Mouse (Mus musculus): ENCODE measurements around the gene Kazn.

Gene Kazn

GRCm38 (mm10) chr4:142239240-142240126 lies at the start of gene Kazn:
Gene Kazn (minus strand): TSS chr4:142239401.
- DNase-seq (ENCODE audit: low read depth in 2 of 2, low spot score in 2 of 2): no peak

- DNase-seq (ENCODE audit: low read depth in 2 of 2, low spot score in 2 of 2): no peak
These were observed 46.3 kb upstream of the Kazn start for GRCm38 (mm10) chr4:142285471-142285870.

GRCm38 (mm10) chr4:142283867-142284266 lies 44.7 kb upstream of the Kazn start:
- DNase-seq (ENCODE audit: low read depth in 2 of 2, low spot score in 2 of 2): no peak

GRCm38 (mm10) chr4:142278197-142278575 lies 39.0 kb upstream of the Kazn start:
- no peak for DNase-seq (ENCODE audit: low read depth in 2 of 2, low spot score in 2 of 2)

- DNase-seq (ENCODE audit: low read depth in 2 of 2, low spot score in 2 of 2): no peak
These were observed 38.4 kb upstream of the Kazn start for GRCm38 (mm10) chr4:142277481-142278196.

GRCm38 (mm10) chr4:142275242-142275641 lies 36.0 kb upstream of the Kazn start:
- no peak for DNase-seq (ENCODE audit: low read depth in 2 of 2, low spot score in 2 of 2)

GRCm38 (mm10) chr4:142274441-142275234 lies 35.4 kb upstream of the Kazn start:
- DNase-seq (ENCODE audit: low read depth in 2 of 2, low spot score in 2 of 2): no peak

GRCm38 (mm10) chr4:142271506-142271905 lies 32.3 kb upstream of the Kazn start:
- DNase-seq (ENCODE audit: low read depth in 2 of 2, low spot score in 2 of 2): no peak

- no peak for DNase-seq (ENCODE audit: low read depth in 2 of 2, low spot score in 2 of 2)
These were observed 28.6 kb upstream of the Kazn start for GRCm38 (mm10) chr4:142267832-142268231.

GRCm38 (mm10) chr4:142267348-142267819 lies 28.2 kb upstream of the Kazn start:
- no peak for DNase-seq (ENCODE audit: low read depth in 2 of 2, low spot score in 2 of 2)

- no peak for DNase-seq (ENCODE audit: low read depth in 2 of 2, low spot score in 2 of 2)
These were observed 25.1 kb upstream of the Kazn start for GRCm38 (mm10) chr4:142264335-142264734.

- no peak for DNase-seq (ENCODE audit: low read depth in 2 of 2, low spot score in 2 of 2)
These were observed 22.5 kb upstream of the Kazn start for GRCm38 (mm10) chr4:142261725-142262124.

- no peak for DNase-seq (ENCODE audit: low read depth in 2 of 2, low spot score in 2 of 2)
These were observed 19.5 kb upstream of the Kazn start for GRCm38 (mm10) chr4:142258730-142259129.

GRCm38 (mm10) chr4:142254088-142254487 lies 14.9 kb upstream of the Kazn start:
- DNase-seq (ENCODE audit: low read depth in 2 of 2, low spot score in 2 of 2): no peak

GRCm38 (mm10) chr4:142251471-142252354 lies 12.5 kb upstream of the Kazn start:
- no peak for DNase-seq (ENCODE audit: low read depth in 2 of 2, low spot score in 2 of 2)

- no peak for DNase-seq (ENCODE audit: low read depth in 2 of 2, low spot score in 2 of 2)
These were observed 10.9 kb upstream of the Kazn start for GRCm38 (mm10) chr4:142250054-142250453.

- DNase-seq (ENCODE audit: low read depth in 2 of 2, low spot score in 2 of 2): no peak
These were observed 10.2 kb upstream of the Kazn start for GRCm38 (mm10) chr4:142249401-142249800.

- DNase-seq (ENCODE audit: low read depth in 2 of 2, low spot score in 2 of 2): peak; percentile 13 to 23
These were observed 9.2 kb upstream of the Kazn start for GRCm38 (mm10) chr4:142248426-142248825.

GRCm38 (mm10) chr4:142246698-142247097 lies 7.5 kb upstream of the Kazn start:
- no peak for DNase-seq (ENCODE audit: low read depth in 2 of 2, low spot score in 2 of 2)

- no peak for DNase-seq (ENCODE audit: low read depth in 2 of 2, low spot score in 2 of 2)
These were observed 5.4 kb upstream of the Kazn start for GRCm38 (mm10) chr4:142244641-142245040.
